Comparison of ENCODE assay signal across 23 mouse cellular contexts in the genomic region with DNA sequence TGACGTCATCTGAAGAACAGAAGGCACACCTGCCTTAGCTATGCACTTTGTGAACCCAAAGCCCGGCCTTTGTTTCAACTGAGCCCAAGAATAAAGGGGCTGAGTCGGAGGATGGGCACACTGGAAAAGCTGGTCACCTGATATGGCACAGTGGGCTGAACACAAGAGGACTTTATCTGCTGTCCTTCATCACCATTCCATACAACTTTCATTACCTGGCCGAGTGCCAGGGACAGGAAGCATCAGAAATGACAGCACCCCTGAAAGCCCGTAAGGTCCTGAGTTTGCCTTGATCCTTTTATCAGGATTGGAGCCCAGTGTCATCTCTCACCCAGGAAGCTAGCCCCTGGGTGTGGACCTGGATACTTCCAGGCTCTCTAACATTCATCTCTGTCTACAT.
DNase-seq lines count a peak whose midpoint lies in the region; ATAC-seq and TF ChIP-seq lines count a peak whose summit lies in the region.
"Had no signal": no experiment of that assay in that cellular context is flagged by ENCODE, and none has a peak within 500 bp of the region (broad histone marks: within the 10 kb centered on the region; RNA-seq: fewer than 3 reads in every experiment).

No protein-coding gene starts in this region.

- H3K4me3 ChIP-seq in heart, postnatal 0 days (ENCODE audit: low read depth, low read length) = no peak overlapping the region
- H3K4me3 ChIP-seq in CH12.LX (replicated peaks in 1 of 3; ENCODE audit: low read depth in 2 of 3, low read length in 2 of 3, poor library complexity in 1 of 3) = no peak overlapping the region
- H3K4me3 ChIP-seq in stomach, embryonic 14.5 days (ENCODE audit: low read depth, low read length) = no peak overlapping the region
- H3K4me3 ChIP-seq: heart, adult 2 months; hindbrain, embryonic 12.5 days had no signal

- WGBS in heart, postnatal 0 days = 19% methylated on average over 5 of the region's 5 CpGs
- 55% methylated on average over 5 of the region's 5 CpGs for WGBS in stomach, embryonic 14.5 days

- H3K4me1 ChIP-seq in heart, postnatal 0 days (ENCODE audit: control insufficient read depth, insufficient read depth) = peaks cover 8% of the 10 kb centered on the region; the same call in 1 of the 2 replicates
- peaks cover 2 to 10% of the 10 kb centered on the region in 2 experiments; a peak in 3 of 4 replicates for H3K4me1 ChIP-seq in CH12.LX (ENCODE audit: control insufficient read depth in 1 of 2, insufficient read depth in 2 of 2)
- 0 out of 2 replicates have a peak, but pooled peaks cover 2% of the 10 kb centered on the region for H3K4me1 ChIP-seq in stomach, embryonic 14.5 days (ENCODE audit: control insufficient read depth, insufficient read depth, low read length)
- H3K4me1 ChIP-seq: hindbrain, embryonic 12.5 days had no signal

- dilution Hi-C loops in CH12.LX (cut with MboI; ENCODE audit: extremely low pct_ligation_motif_present, extremely low pct_unique_long_range_greater_than_20kb, low sequenced_read_pairs) = no loop called here

- ATAC-seq in heart, postnatal 0 days (ENCODE audit: insufficient read depth, low read depth) = peak; percentile 60; the same call in 1 of the 2 replicates
- ATAC-seq in stomach, embryonic 14.5 days (ENCODE audit: insufficient number of reproducible peaks, insufficient read depth, low FRiP score, low read depth) = 0 out of 2 replicates have a peak, but pooled peaks have one; percentile 53
- ATAC-seq: activated CD4-positive, CD25-positive, alpha-beta regulatory T cell, adult 4 months; forebrain, postnatal 0 days; liver, postnatal 0 days; Patski had no signal

- no peak overlapping the region for H3K9ac ChIP-seq in heart, postnatal 0 days (replicated peaks; ENCODE audit: low read depth, low read length)
- H3K9ac ChIP-seq in CH12.LX (ENCODE audit: insufficient read depth, low read depth) = no peak overlapping the region
- H3K9ac ChIP-seq in stomach, embryonic 14.5 days (replicated peaks; ENCODE audit: low read depth, low read length) = no peak overlapping the region
- H3K9ac ChIP-seq: forebrain, postnatal 0 days; hindbrain, embryonic 12.5 days; liver, postnatal 0 days had no signal

- TF ChIP-seq RAD21 in CH12.LX (IDR thresholded peaks at IDR 0.05; ENCODE audit: low read depth, low read length) = no peak

- peak; percentile 90 for DNase-seq in heart, adult 11 months
- no peak for DNase-seq in heart, postnatal 25 days (ENCODE audit: low spot score)
- DNase-seq in heart, postnatal 0 days (ENCODE audit: low spot score) = no peak
- no peak for DNase-seq in heart, adult 9 months (ENCODE audit: low spot score in 2 of 2)
- DNase-seq in CH12.LX (ENCODE audit: extremely low read depth) = no peak
- no peak for DNase-seq in liver
- DNase-seq: cerebellum, adult 11 months; cerebellum, adult 9-11 months; forebrain, postnatal 0 days; gastrocnemius, postnatal 14 days; heart, adult 2 months; kidney, adult 18-20 months; kidney, postnatal 10 days; layer of hippocampus, postnatal 36 days; liver, postnatal 0 days; lung, postnatal 10 days had no signal

- H3K27ac ChIP-seq in heart, postnatal 0 days (ENCODE audit: low read depth) = 0 out of 2 replicates have a peak overlapping the region, but pooled peaks have one; percentile 0
- no peak overlapping the region for H3K27ac ChIP-seq in CH12.LX (ENCODE audit: insufficient read depth, low read depth)
- H3K27ac ChIP-seq in stomach, embryonic 14.5 days (ENCODE audit: low read length) = no peak overlapping the region
- H3K27ac ChIP-seq: heart, adult 2 months; hindbrain, embryonic 12.5 days had no signal

- intact Hi-C loops in heart, postnatal 25 days (cut with DNase I) = no loop called here

- no peaks in the 10 kb centered on the region for H3K36me3 ChIP-seq in heart, postnatal 0 days (replicated peaks; ENCODE audit: control insufficient read depth, insufficient read depth, low read length)
- no peaks in the 10 kb centered on the region for H3K36me3 ChIP-seq in CH12.LX (replicated peaks in 1 of 2; ENCODE audit: control insufficient read depth in 1 of 2, insufficient read depth in 1 of 2, low read length in 1 of 2)
- H3K36me3 ChIP-seq in stomach, embryonic 14.5 days (ENCODE audit: control insufficient read depth, insufficient read depth, low read length) = no peaks in the 10 kb centered on the region
- H3K36me3 ChIP-seq: G1E; hindbrain, embryonic 12.5 days had no signal

- H3K27me3 ChIP-seq in heart, postnatal 0 days (ENCODE audit: control insufficient read depth, insufficient read depth, low read length) = no peaks in the 10 kb centered on the region
- H3K27me3 ChIP-seq in CH12.LX (replicated peaks) = no peaks in the 10 kb centered on the region
- no peaks in the 10 kb centered on the region for H3K27me3 ChIP-seq in stomach, embryonic 14.5 days (ENCODE audit: control insufficient read depth, insufficient read depth, low read length)
- H3K27me3 ChIP-seq: hindbrain, embryonic 12.5 days; Patski had no signal

- TF ChIP-seq POLR2A in CH12.LX (IDR thresholded peaks at IDR 0.05; ENCODE audit: low read depth, low read length) = no peak

- no peaks in the 10 kb centered on the region for H3K9me3 ChIP-seq in heart, postnatal 0 days (replicated peaks; ENCODE audit: control insufficient read depth, low read length)
- H3K9me3 ChIP-seq in CH12.LX (replicated peaks; ENCODE audit: low read length) = no peaks in the 10 kb centered on the region
- H3K9me3 ChIP-seq in stomach, embryonic 14.5 days (ENCODE audit: control insufficient read depth, low read depth, low read length) = no peaks in the 10 kb centered on the region
- H3K9me3 ChIP-seq: hindbrain, embryonic 12.5 days had no signal

- no peak overlapping the region for H3K4me2 ChIP-seq in heart, postnatal 0 days (ENCODE audit: low read depth, low read length)
- H3K4me2 ChIP-seq in CH12.LX (ENCODE audit: insufficient read depth, low read depth, poor library complexity, severe bottlenecking) = no peak overlapping the region
- H3K4me2 ChIP-seq in stomach, embryonic 14.5 days (replicated peaks; ENCODE audit: low read depth, low read length) = no peak overlapping the region
- H3K4me2 ChIP-seq: hindbrain, embryonic 12.5 days; liver, embryonic 11.5 days; midbrain, embryonic 11.5 days had no signal

- no peak for TF ChIP-seq EP300 in heart, postnatal 0 days (IDR thresholded peaks at IDR 0.05; ENCODE audit: low read depth)
- TF ChIP-seq EP300 in CH12.LX (IDR thresholded peaks at IDR 0.05; ENCODE audit: low read length) = no peak

- no peak for TF ChIP-seq CTCF in heart, postnatal 0 days (IDR thresholded peaks at IDR 0.05; ENCODE audit: low read depth)
- TF ChIP-seq CTCF in CH12.LX (conservative IDR thresholded peaks at IDR 0.05 in 1 of 2, IDR thresholded peaks at IDR 0.05 in 1 of 2; ENCODE audit: low read depth in 2 of 2, low read length in 2 of 2) = no peak

- no peaks in the 10 kb centered on the region for H3K79me2 ChIP-seq in CH12.LX (replicated peaks; ENCODE audit: control insufficient read depth, extremely low read depth, insufficient read depth, poor library complexity, severe bottlenecking)

- in situ Hi-C loops in CH12.LX (cut with MboI; ENCODE audit: low pct_ligation_motif_present, low pct_unique_long_range_greater_than_20kb, low sequenced_read_pairs) = no loop called here

TF ChIP-seq in CH12.LX, 34 proteins besides CTCF, POLR2A, EP300 and RAD21:
- TF ChIP-seq JUND (conservative IDR thresholded peaks at IDR 0.05; ENCODE audit: low read depth, low read length) (0 out of 2 replicates have a peak, but pooled peaks have one; percentile 14), ZC3H11A (IDR thresholded peaks at IDR 0.05; ENCODE audit: low read depth, low read length) (no peak), TBP (conservative IDR thresholded peaks at IDR 0.05; ENCODE audit: low read depth, low read length) (no peak), JUN (IDR thresholded peaks at IDR 0.05; ENCODE audit: insufficient read depth, low read depth, low read length) (0 out of 2 replicates have a peak, but pooled peaks have one; percentile 23)
